Mouse (Mus musculus) heart, embryonic 15.5 days (tissue): ENCODE results near the gene Nemp2. TPM values are rescaled to one million over a fixed set of nuclear protein-coding genes. Genes with fewer than 3 reads are reported as not detected.
"Not testable (repeated sequence)": the region's sequence is repeated elsewhere in the genome, so short reads cannot be mapped to it uniquely, and the experiment has no call there.

ENCODE experiments used
- ATAC-seq: fragments of 200-750 bp; cut with Nextera tagmentation; replicated peaks from 2 replicates; pipeline ENCODE4 v1.8.0; 2017; ENCODE audit warnings: low read depth, moderate TSS enrichment; ENCODE audit not compliant: insufficient number of reproducible peaks, insufficient read depth, low FRiP score
- H3K27ac ChIP-seq: fragments of 300-500 bp; sonication (generic); 2 replicates; pipeline ENCODE4 v1.5.1; 2015; ENCODE audit warnings: mild to moderate bottlenecking, inconsistent platforms
- H3K27me3 ChIP-seq: fragments of 300-500 bp; sonication (generic); 2 replicates; pipeline ENCODE4 v1.6.1; 2015; ENCODE audit warnings: inconsistent platforms
- H3K36me3 ChIP-seq: fragments of 300-500 bp; sonication (generic); 2 replicates; pipeline ENCODE4 v1.6.1; 2015; ENCODE audit warnings: mild to moderate bottlenecking, inconsistent platforms
- H3K4me1 ChIP-seq: fragments of 300-500 bp; sonication (generic); replicated peaks from 2 replicates; pipeline ENCODE4 v1.6.1; 2015; ENCODE audit warnings: inconsistent platforms
- H3K4me2 ChIP-seq: fragments of 300-500 bp; sonication (generic); 2 replicates; pipeline ENCODE4 v1.6.1; 2015; ENCODE audit warnings: inconsistent platforms, mild to moderate bottlenecking, moderate library complexity
- H3K4me3 ChIP-seq: fragments of 300-500 bp; sonication (generic); 2 replicates; pipeline ENCODE4 v1.5.1; 2015; ENCODE audit warnings: mild to moderate bottlenecking, inconsistent platforms
- H3K9ac ChIP-seq: fragments of 300-500 bp; sonication (generic); 2 replicates; pipeline ENCODE4 v1.6.1; 2015; ENCODE audit warnings: mild to moderate bottlenecking, inconsistent platforms
- H3K9me3 ChIP-seq: fragments of 300-500 bp; sonication (generic); replicated peaks from 2 replicates; pipeline ENCODE4 v1.6.1; 2016; ENCODE audit warnings: inconsistent platforms
- WGBS: fragments of 180-500 bp; shearing (Covaris S2); methylation state at CpG from one replicate; pipeline ENCODE4 v1.1.7; 2015; ENCODE audit warnings: mixed read lengths; 5-methylcytosine and 5-hydroxymethylcytosine counted together
- polyA plus RNA-seq: library from polyadenylated mRNA; unstranded; fragments of >200 nt; fragmentation: Nextera tagmentation; extraction: Ambion mirVana; gene quantifications from 2 replicates; pipeline ENCODE4 v1.2.1, GENCODE M21; 2015

Nemp2 gene
- polyA plus RNA-seq, 1 experiment from 2014 or later, result 4.4 TPM

DNA sequence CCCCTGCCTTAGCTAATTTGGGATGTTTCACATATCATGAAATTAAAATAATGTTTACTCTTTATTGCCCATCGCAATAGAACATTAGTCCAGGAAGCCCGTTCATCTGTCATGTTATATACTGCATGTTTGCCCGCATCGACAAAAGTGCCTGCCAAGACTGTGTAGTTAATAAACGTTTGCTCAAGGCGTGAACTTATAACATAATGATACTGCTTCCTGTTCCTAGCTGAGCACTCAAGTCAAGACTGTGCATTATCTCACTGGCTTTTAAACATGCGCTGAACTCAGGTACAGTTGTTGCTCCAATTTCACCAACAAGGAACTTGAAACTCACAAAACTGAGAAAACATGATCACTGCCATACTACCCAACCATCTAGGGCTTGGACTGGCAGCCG, 57.1 kb downstream of the Nemp2 start:
- 79% methylated on average over 8 of the region's 8 CpGs for WGBS
- H3K4me1 ChIP-seq, result no peaks in the 10 kb centered on the region
- no peak overlapping the region for H3K4me2 ChIP-seq

DNA sequence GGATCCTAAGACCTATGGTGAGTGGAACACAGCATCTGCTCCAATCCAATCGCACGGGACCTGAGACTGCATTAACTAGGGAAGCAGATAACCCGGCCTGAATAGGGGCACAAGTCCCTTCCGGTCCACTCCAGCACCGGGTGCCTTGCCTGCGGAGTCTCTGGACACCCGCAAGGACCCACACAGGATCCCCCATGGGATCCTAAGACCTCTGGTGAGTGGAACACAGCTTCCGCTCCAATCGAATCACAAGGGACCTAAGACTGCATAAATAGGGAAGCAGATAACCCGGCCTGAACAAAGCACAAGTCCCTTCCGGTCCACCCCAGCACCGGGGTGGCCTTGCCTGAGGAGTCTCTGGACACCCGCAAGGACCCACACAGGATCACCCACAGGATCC, 64.0 kb downstream of the Nemp2 start:
- H3K36me3 ChIP-seq, H3K27me3 ChIP-seq, H3K27ac ChIP-seq, H3K9ac ChIP-seq, H3K4me1 ChIP-seq, H3K9me3 ChIP-seq, ATAC-seq, H3K4me2 ChIP-seq, H3K4me3 ChIP-seq: not testable (repeated sequence)
- WGBS, result 88% methylated on average over 13 of the region's 13 CpGs

More for the DNA sequence above, 57.1 kb downstream of the Nemp2 start:
- H3K27ac ChIP-seq, result no peak overlapping the region
- H3K9ac ChIP-seq, result no peak overlapping the region
- ATAC-seq, result no peak
- H3K36me3 ChIP-seq, result no peaks in the 10 kb centered on the region
- no peak overlapping the region for H3K4me3 ChIP-seq
- no peaks in the 10 kb centered on the region for H3K9me3 ChIP-seq
- no peaks in the 10 kb centered on the region for H3K27me3 ChIP-seq

Other genes with a start within 250 kb of the Nemp2 start
- gene Nab1, start 130.0 kb upstream of the Nemp2 start, polyA plus RNA-seq, result 23.6 and 25.1 TPM in 2 replicates
- 2.7 and 3.3 TPM in 2 replicates for gene Mfsd6, start 96.8 kb downstream of the Nemp2 start, polyA plus RNA-seq
- 15.4 and 20.7 TPM in 2 replicates for gene Inpp1, start 187.0 kb downstream of the Nemp2 start, polyA plus RNA-seq
- 26.9 and 31.3 TPM in 2 replicates for gene Hibch, start 214.2 kb downstream of the Nemp2 start, polyA plus RNA-seq